Mouse (Mus musculus) hindbrain, embryonic 12.5 days (tissue): ENCODE measurements around the gene 2010111I01Rik. TPM values are rescaled to one million over a fixed set of nuclear protein-coding genes. Genes with fewer than 3 reads are reported as not detected.

Source experiments
- ATAC-seq: fragments of 200-750 bp; cut with Nextera tagmentation; 2 replicates; pipeline ENCODE4 v1.8.0; 2017; ENCODE audit warnings: moderate TSS enrichment; ENCODE audit not compliant: low FRiP score
- H3K27ac ChIP-seq: fragments of 300-500 bp; sonication (generic); 2 replicates; pipeline ENCODE4 v1.5.1; 2016; ENCODE audit warnings: mild to moderate bottlenecking
- H3K27me3 ChIP-seq: fragments of 300-500 bp; sonication (generic); 2 replicates; pipeline ENCODE4 v1.6.1; 2016; ENCODE audit warnings: mild to moderate bottlenecking
- H3K36me3 ChIP-seq: fragments of 300-500 bp; sonication (generic); 2 replicates; pipeline ENCODE4 v1.6.1; 2016; ENCODE audit warnings: mild to moderate bottlenecking
- H3K4me1 ChIP-seq: fragments of 300-500 bp; sonication (generic); 2 replicates; pipeline ENCODE4 v1.6.1; 2016
- H3K4me2 ChIP-seq: fragments of 300-500 bp; sonication (generic); replicated peaks from 2 replicates; pipeline ENCODE4 v1.6.1; 2016; ENCODE audit warnings: mild to moderate bottlenecking
- H3K4me3 ChIP-seq: fragments of 300-500 bp; sonication (generic); 2 replicates; pipeline ENCODE4 v1.5.1; 2016; ENCODE audit warnings: mild to moderate bottlenecking
- H3K9ac ChIP-seq: fragments of 300-500 bp; sonication (generic); 2 replicates; pipeline ENCODE4 v1.6.1; 2016; ENCODE audit warnings: mild to moderate bottlenecking, moderate library complexity
- H3K9me3 ChIP-seq: fragments of 300-500 bp; sonication (generic); replicated peaks from 2 replicates; pipeline ENCODE4 v1.6.1; 2016; ENCODE audit warnings: mild to moderate bottlenecking
- WGBS: fragments of 180-500 bp; shearing (Covaris S2); methylation state at CpG from one replicate; pipeline ENCODE4 v1.1.7; 2016; 5-methylcytosine and 5-hydroxymethylcytosine counted together
- polyA plus RNA-seq: library from polyadenylated mRNA; unstranded; fragments of >200 nt; fragmentation: Nextera tagmentation; extraction: Ambion mirVana; gene quantifications from 2 replicates; pipeline ENCODE4 v1.2.1, GENCODE M21; 2016

Gene 2010111I01Rik
- polyA plus RNA-seq, 1 experiment from 2014 or later = 47.6 TPM

DNA sequence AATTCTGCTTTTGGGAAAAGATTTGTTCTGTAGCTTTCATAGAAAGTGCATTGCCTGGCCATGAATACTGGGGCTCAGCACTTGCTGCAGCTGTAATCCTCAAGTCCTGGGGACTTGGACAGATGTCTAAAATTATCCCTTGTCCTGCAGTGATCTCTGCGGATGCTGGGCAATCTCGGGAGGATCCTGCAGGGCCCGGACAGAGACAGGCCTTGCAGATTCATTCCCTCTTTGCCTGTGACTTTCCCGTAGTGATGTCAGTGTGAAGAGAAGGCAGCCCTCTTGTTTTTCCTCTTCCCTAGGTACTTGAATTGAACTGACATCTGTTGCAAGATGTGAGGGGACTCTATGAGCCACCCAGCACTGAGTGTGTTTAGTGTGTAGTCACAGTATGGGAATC, 295.4 kb downstream of the 2010111I01Rik start:
- 35% methylated on average over 4 of the region's 4 CpGs for WGBS
- no peaks in the 10 kb centered on the region for H3K27me3 ChIP-seq
- H3K4me2 ChIP-seq = no peak overlapping the region
- H3K27ac ChIP-seq = no peak overlapping the region
- no peak overlapping the region for H3K9ac ChIP-seq
- H3K9me3 ChIP-seq = no peaks in the 10 kb centered on the region
- no peak for ATAC-seq
- 0 out of 2 replicates have a peak, but pooled peaks cover 6% of the 10 kb centered on the region for H3K36me3 ChIP-seq
- H3K4me3 ChIP-seq = no peak overlapping the region
- peaks cover 23% of the 10 kb centered on the region for H3K4me1 ChIP-seq

DNA sequence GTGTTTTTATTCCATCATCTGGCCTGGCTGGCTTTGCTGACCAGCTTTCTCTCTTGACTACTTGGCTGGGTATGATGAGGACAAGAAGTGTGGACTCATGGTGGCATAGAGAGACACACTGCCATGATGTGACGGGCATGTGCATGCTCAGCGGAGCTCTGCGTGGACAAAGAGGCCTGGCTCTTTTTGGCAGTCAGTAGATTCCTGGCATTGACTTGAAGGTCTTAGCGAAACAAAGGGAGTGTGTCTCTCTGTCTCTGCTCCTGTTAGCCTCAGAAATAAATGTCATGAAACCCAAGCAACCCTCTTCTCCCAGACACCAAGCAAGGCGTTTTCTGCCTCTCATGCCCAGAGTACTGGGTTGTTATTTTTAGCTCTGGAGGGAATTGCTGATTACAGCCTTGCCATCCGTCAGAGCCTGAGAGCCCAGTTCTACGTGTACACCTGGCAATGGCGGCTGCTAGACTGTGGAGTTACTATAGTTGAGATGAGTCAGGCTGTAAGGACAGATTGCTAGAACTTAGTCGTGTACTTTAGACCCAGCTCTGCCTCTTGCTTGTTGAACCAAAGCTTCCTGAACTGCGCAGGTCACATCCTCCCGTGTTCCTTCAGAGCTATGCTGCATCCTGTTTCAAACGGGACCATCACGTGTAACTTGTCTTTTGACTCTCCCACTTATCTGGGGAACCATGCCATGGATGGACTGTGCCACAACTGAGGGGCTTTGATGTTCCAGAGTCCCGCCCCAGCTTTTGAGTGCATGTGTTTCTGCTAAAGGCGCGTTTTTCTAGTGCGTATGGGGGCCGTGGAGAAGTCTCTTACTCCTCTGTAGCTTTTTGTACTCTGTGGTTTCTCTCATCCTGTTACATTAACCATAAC, 296.3 kb downstream of the 2010111I01Rik start:
- Histone ChIP-seq H3K27ac (peak overlapping the region; percentile 4; the same call in 1 of the 2 replicates), H3K4me3 (no peak overlapping the region), H3K4me2 (no peak overlapping the region), H3K27me3 (no peaks in the 10 kb centered on the region), H3K4me1 (peaks cover 23% of the 10 kb centered on the region), H3K9me3 (no peaks in the 10 kb centered on the region), H3K36me3 (0 out of 2 replicates have a peak, but pooled peaks cover 6% of the 10 kb centered on the region), H3K9ac (no peak overlapping the region)
- 0 out of 2 replicates have a peak, but pooled peaks have one; percentile 51 for ATAC-seq
- WGBS = 66% methylated on average over 18 of the region's 18 CpGs

DNA sequence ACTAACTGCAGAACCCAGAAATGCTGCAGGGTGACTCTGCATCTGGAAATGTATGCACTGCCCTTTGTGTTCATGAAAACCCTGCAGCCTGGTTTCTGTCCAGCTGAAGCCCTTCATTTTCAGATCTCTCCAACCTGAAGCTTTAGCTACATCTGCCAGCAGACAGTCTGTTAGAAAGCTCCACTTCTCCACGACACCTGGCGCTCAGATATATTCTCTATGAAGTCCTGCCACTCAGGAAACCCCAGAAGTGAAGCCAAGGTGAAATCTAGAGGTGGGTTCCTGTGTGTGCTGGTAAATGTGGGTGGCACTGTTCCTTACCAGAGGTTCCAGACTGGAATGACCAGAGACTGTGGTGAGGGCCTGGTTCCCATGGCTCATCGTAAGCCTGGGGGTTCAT, 297.0 kb downstream of the 2010111I01Rik start:
- H3K4me3 ChIP-seq = no peak overlapping the region
- H3K36me3 ChIP-seq = 0 out of 2 replicates have a peak, but pooled peaks cover 5% of the 10 kb centered on the region
- no peak overlapping the region for H3K27ac ChIP-seq
- ATAC-seq = no peak
- H3K9me3 ChIP-seq = no peaks in the 10 kb centered on the region
- H3K4me2 ChIP-seq = no peak overlapping the region
- H3K27me3 ChIP-seq = no peaks in the 10 kb centered on the region
- 98% methylated on average over 3 of the region's 3 CpGs for WGBS
- H3K9ac ChIP-seq = no peak overlapping the region
- H3K4me1 ChIP-seq = peaks cover 23% of the 10 kb centered on the region

DNA sequence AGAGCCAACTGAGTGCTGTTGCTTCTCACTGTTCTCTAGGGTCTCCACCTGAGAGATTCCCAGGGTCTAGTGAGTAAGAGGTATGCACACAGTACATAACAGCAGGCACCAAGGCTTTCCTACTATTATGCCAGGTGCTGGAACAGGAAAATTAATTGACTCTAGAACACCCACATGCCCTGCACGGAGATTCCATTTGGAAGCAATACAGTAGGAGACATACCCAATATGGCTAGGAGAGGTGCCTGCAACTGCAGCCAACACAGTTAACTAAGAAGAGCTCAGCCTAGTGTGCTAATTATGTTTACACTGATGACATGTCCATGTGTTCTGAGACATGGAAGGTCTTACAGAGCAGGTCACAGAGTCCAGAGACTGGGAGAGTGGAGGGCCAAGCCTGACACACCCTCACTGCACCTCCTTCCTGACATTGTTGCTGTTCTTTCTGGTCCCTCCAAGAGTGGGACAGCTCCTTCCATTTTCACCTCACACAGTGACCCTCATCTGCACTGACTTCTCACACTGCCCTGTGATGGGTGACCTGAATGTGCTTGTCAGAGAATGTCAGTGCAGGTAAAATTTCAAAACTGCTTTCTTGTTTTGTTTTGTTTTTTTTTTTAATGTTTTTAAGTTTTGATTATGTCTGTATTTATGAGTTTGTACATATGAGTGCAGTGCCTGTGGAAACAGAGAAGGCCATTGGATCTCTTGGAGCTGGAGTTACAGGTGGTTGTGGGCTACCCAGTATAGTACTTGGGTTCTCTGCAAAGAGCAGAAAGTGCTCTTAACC, 297.7 kb downstream of the 2010111I01Rik start:
- Histone ChIP-seq H3K27ac (no peak overlapping the region), H3K36me3 (no peaks in the 10 kb centered on the region), H3K27me3 (no peaks in the 10 kb centered on the region), H3K4me2 (no peak overlapping the region), H3K9ac (no peak overlapping the region), H3K9me3 (no peaks in the 10 kb centered on the region), H3K4me3 (no peak overlapping the region), H3K4me1 (peaks cover 23% of the 10 kb centered on the region)
- no peak for ATAC-seq
- 83% methylated on average over 1 of the region's 1 CpGs for WGBS

DNA sequence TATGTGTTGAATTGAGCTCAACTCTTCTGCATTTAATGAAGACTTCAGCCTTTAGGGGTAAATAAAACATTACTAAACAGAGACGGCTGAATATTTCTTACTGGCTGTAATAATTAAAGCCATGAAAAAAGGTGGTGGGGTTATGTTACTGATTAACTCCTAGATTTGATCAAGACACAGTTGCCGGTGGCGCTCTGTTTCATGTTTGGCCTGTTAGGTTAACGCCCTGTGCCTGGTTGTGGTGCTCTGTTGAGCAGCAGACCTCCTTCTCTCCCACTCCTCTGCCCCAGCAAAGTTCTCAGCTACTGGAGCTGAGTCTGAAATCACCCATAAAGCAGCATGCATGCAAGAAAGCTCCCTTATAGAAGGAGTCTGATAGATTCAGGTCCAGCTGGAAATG, 303.7 kb downstream of the 2010111I01Rik start:
- Histone ChIP-seq H3K4me3 (no peak overlapping the region), H3K9me3 (no peaks in the 10 kb centered on the region), H3K27ac (no peak overlapping the region), H3K36me3 (no peaks in the 10 kb centered on the region), H3K4me1 (peaks cover 14% of the 10 kb centered on the region), H3K9ac (no peak overlapping the region), H3K4me2 (no peak overlapping the region), H3K27me3 (peaks cover 29% of the 10 kb centered on the region)
- 82% methylated on average over 4 of the region's 4 CpGs for WGBS
- ATAC-seq = no peak

- Histone ChIP-seq H3K27me3 (peaks cover 29% of the 10 kb centered on the region), H3K9me3 (no peaks in the 10 kb centered on the region), H3K9ac (no peak overlapping the region), H3K4me2 (no peak overlapping the region), H3K27ac (no peak overlapping the region), H3K4me3 (no peak overlapping the region), H3K36me3 (no peaks in the 10 kb centered on the region), H3K4me1 (peaks cover 14% of the 10 kb centered on the region)
- ATAC-seq = no peak
- WGBS = 86% methylated on average over 1 of the region's 1 CpGs
Observed at GRCm38 (mm10) chr13:63268776-63269175, 304.1 kb downstream of the 2010111I01Rik start.

GRCm38 (mm10) chr13:63270191-63270590, 305.5 kb downstream of the 2010111I01Rik start:
- Histone ChIP-seq H3K9me3 (no peaks in the 10 kb centered on the region), H3K27me3 (peaks cover 32% of the 10 kb centered on the region), H3K27ac (no peak overlapping the region), H3K4me1 (peaks cover 14% of the 10 kb centered on the region), H3K4me3 (no peak overlapping the region), H3K9ac (no peak overlapping the region), H3K4me2 (no peak overlapping the region), H3K36me3 (no peaks in the 10 kb centered on the region)
- WGBS = 25% methylated on average over 5 of the region's 5 CpGs
- ATAC-seq = no peak

DNA sequence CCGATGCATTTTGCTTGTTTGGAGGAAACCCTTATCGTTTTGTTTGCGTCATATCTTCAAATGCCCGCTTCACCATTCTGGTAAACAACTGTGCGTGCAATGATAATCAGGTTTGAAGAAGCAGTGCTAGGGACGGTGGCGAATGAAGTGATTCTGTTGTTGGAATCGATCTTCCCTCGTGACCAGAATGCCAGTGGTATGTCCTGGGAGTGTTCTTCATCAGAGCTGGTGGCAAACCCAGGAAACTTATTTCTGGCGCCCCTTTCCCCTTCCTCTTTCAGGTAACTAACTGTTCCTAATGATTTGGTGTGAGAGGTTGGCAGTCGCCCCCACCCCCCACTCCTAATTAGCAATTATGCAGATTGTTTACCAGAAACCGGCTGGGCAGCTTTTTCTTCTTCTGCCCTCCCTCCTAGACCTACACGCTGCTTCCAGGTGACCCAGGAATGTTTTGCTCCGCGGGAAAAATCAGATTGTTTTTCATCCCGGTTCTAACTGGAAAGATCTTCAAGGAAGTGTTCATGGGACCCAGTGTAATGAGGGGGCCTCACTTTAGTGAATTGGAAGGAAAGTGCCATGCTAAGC, 307.4 kb downstream of the 2010111I01Rik start:
- Histone ChIP-seq H3K27me3 (peaks cover 38% of the 10 kb centered on the region), H3K4me1 (peaks cover 14% of the 10 kb centered on the region), H3K9ac (peak overlapping the region; percentile 55; the same call in 1 of the 2 replicates), H3K9me3 (no peaks in the 10 kb centered on the region), H3K4me3 (peak overlapping the region; percentile 43), H3K4me2 (peak overlapping the region; percentile 75), H3K27ac (0 out of 2 replicates have a peak overlapping the region, but pooled peaks have one; percentile 52), H3K36me3 (no peaks in the 10 kb centered on the region)
- peak; percentile 57; the same call in 1 of the 2 replicates for ATAC-seq
- 7% methylated on average over 16 of the region's 16 CpGs for WGBS

DNA sequence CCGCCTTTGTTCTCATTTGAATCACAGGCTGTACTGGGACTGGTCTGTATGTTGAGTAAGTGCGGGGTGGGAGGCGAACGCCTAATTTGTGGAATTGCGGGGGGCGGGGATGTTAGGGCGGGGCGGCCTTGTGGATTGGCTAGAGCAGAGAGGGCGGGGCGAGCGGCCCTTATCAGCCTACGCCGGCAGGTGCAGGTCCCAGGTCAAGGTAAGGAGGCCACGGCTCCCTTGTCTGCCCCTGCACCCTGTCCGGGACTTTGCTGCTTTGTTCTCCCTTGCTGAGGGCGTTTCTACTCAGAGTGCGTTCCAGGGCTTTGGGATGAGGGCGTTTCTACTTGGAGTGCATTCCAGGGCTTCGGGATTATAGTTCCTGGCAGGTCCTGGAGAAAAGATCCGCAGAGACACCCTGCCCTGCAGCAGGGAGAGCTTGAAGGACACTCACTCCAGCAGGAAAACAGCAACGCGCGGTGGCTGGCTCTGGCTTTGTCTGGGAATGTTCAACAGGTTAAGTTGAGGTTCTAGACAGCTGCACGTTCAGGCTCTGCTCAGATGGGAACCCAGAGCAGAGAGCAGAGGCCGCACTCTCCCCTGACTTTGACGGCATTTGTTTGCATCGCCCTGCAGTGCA, 308.0 kb downstream of the 2010111I01Rik start:
- H3K27me3 ChIP-seq = peaks cover 39% of the 10 kb centered on the region
- no peaks in the 10 kb centered on the region for H3K36me3 ChIP-seq
- peaks cover 14% of the 10 kb centered on the region for H3K4me1 ChIP-seq
- H3K9me3 ChIP-seq = no peaks in the 10 kb centered on the region
- peak overlapping the region; percentile 43 for H3K4me3 ChIP-seq
- H3K27ac ChIP-seq = peak overlapping the region; percentile 52
- peak overlapping the region; percentile 75 for H3K4me2 ChIP-seq
- WGBS = 1% methylated on average over 23 of the region's 27 CpGs
- ATAC-seq = peak; percentile 90
- peak overlapping the region; percentile 55 for H3K9ac ChIP-seq

DNA sequence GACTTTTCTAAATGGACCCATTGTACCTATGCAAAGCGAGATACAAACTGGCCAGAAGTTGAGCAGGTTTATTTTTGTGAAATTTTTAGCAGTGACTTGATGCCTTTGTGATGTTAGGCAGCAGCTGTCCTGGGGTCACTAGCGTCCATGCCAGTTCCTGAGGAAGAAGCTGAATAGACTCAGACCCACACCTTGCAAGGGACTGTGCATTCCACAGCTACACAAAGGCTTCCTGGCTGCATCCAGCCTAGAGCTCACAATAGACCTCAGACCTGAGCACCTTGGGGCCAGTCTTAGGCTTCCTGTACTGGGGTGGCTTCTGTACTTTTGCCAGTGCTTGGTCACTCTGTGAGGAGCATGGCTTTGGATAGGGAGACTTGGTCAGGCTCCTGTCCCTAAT, 309.2 kb downstream of the 2010111I01Rik start:
- H3K4me3 ChIP-seq = peak overlapping the region; percentile 14; the same call in 1 of the 2 replicates
- WGBS = 30% methylated on average over 2 of the region's 2 CpGs
- H3K9me3 ChIP-seq = no peaks in the 10 kb centered on the region
- peaks cover 44% of the 10 kb centered on the region for H3K27me3 ChIP-seq
- no peak for ATAC-seq
- peak overlapping the region; percentile 30 for H3K4me2 ChIP-seq
- no peak overlapping the region for H3K27ac ChIP-seq
- H3K4me1 ChIP-seq = peaks cover 22% of the 10 kb centered on the region
- no peak overlapping the region for H3K9ac ChIP-seq
- H3K36me3 ChIP-seq = no peaks in the 10 kb centered on the region

- Histone ChIP-seq H3K27ac (no peak overlapping the region), H3K4me1 (peaks cover 28% of the 10 kb centered on the region), H3K27me3 (peaks cover 40% of the 10 kb centered on the region)
Observed at GRCm38 (mm10) chr13:63274488-63275166, 309.9 kb downstream of the 2010111I01Rik start.

More at GRCm38 (mm10) chr13:63274488-63275166, 309.9 kb downstream of the 2010111I01Rik start:
- 83% methylated on average over 10 of the region's 10 CpGs for WGBS
- no peak for ATAC-seq
- Histone ChIP-seq H3K4me3 (0 out of 2 replicates have a peak overlapping the region, but pooled peaks have one; percentile 3), H3K9me3 (no peaks in the 10 kb centered on the region), H3K9ac (no peak overlapping the region), H3K36me3 (no peaks in the 10 kb centered on the region), H3K4me2 (peak overlapping the region; percentile 30)
